Mouse (Mus musculus): ENCODE results near the gene Slc6a2.

Slc6a2 gene

GRCm38 (mm10) chr8:93030664-93031063 is 70.8 kb downstream of the Slc6a2 start:
- DNase-seq (ENCODE audit: low read depth, low spot score), result no peak

- DNase-seq (ENCODE audit: low read depth, low spot score), result no peak
These were observed 79.0 kb downstream of the Slc6a2 start for GRCm38 (mm10) chr8:93038831-93039230.

- DNase-seq (ENCODE audit: low read depth, low spot score), result no peak
These were observed 80.4 kb downstream of the Slc6a2 start for GRCm38 (mm10) chr8:93040256-93040655.

- no peak for DNase-seq (ENCODE audit: low read depth, low spot score)
These were observed 81.1 kb downstream of the Slc6a2 start for GRCm38 (mm10) chr8:93040776-93041567.

GRCm38 (mm10) chr8:93043083-93043482 is 83.2 kb downstream of the Slc6a2 start:
- DNase-seq (ENCODE audit: low read depth, low spot score), result no peak

GRCm38 (mm10) chr8:93048092-93048491 is 88.2 kb downstream of the Slc6a2 start, which contains the start of gene Ces1a:
TSS of gene Ces1a (minus strand) at chr8:93048192.
- DNase-seq (ENCODE audit: low read depth, low spot score), result no peak

- no peak for DNase-seq (ENCODE audit: low read depth, low spot score)
These were observed 88.9 kb downstream of the Slc6a2 start for GRCm38 (mm10) chr8:93048510-93049416.

All from brain, embryonic 18.5 days (tissue).